Mouse (Mus musculus): ENCODE measurements around the gene Mrpl2. TPM values are rescaled to one million over a fixed set of nuclear protein-coding genes. Genes with fewer than 3 reads are reported as not detected.

The Mrpl2 gene
- 49.3 and 50.2 TPM in 2 replicates for polyA plus RNA-seq (2011; ENCODE audit: insufficient read depth, insufficient read length, low replicate concordance, missing spikeins)

DNA sequence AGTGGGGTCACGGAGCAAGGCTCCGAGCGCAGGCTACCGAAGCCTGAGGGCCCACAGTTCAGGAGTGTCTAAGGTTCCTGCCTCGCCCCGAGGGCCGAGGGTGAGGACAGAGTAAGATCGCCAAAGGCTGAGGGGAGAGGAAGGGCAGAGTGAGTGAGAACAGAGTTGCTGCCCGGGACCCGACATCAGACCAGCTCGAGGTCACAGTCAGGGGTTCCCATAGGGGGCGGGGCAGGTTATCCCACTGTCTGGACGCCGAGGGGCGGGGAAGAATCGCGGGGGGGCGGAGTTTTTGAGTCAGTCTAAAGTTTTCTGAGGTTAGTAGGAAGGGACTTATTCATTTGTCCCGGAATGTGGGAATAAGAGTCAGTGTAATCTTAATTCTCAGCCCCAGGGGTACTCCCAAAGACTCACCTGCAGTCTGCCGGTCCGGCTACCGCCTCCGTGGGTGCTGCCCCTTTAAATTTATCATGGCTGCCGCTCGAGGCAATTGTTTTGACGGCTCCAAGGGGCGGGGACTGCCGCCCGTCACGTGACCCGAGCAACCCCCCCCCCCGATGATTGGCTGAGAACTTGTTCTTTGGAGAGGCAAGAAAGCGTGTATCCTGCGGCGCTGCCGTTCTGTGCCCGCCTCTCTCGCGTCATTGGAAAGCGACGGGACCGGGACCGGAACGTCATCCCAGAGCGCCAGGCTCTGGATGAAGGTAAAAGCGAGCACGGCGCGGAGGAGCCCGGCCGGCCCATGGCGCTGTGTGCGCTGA is at the start of gene Mrpl2, which contains the start of gene Klc4:
Gene Mrpl2, plus strand, starts transcription at position 669 of the 761 bp plus-strand sequence.
Gene Klc4, minus strand, starts transcription at position 462 of the 761 bp plus-strand sequence.
- H3K4me1 ChIP-seq (ENCODE audit: control insufficient read depth, insufficient read depth, low read length), result peaks cover 2% of the 10 kb centered on the region; the same call in 1 of the 2 replicates
- peak within 1 kb of the TSS; percentile 99 for H3K4me3 ChIP-seq (replicated peaks; ENCODE audit: control insufficient read depth, low read depth, low read length)
- peak; percentile 87; the same call in 1 of the 2 replicates for TF ChIP-seq POLR2A (IDR thresholded peaks at IDR 0.05; ENCODE audit: borderline replicate concordance, control insufficient read depth, low read depth, low read length)
- TF ChIP-seq CTCF (IDR thresholded peaks at IDR 0.05; ENCODE audit: control insufficient read depth, insufficient read depth, low read length), result no peak
- peak within 1 kb of the TSS; percentile 85 for H3K27ac ChIP-seq (ENCODE audit: control insufficient read depth, insufficient read depth, low read depth, low read length, poor library complexity)
- under 1% methylated on average over 53 of the region's 53 CpGs for WGBS

DNA sequence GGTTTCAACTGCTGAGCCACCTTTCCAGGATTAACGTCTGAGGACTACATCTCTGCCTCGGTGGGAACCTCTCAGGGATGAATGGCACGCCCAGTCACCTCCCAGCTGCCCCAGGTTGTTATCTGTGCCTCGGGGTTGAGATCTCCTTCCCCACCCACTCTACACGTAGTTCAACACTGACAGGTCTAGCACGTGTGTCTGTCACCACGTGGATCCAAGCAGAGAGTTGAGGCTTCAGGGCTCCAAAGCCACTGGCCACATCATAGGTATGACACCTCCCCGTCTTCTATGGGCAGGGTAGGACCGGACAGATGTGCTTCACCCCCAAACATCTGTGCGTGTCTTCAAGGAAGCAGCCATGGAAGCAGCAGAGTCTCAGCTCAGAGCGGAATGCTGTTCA is 48.1 kb upstream of the Mrpl2 start:
- no peak overlapping the region for H3K4me3 ChIP-seq (replicated peaks; ENCODE audit: control insufficient read depth, low read depth, low read length)
- TF ChIP-seq POLR2A (IDR thresholded peaks at IDR 0.05; ENCODE audit: borderline replicate concordance, control insufficient read depth, low read depth, low read length) (no peak), CTCF (IDR thresholded peaks at IDR 0.05; ENCODE audit: control insufficient read depth, insufficient read depth, low read length) (no peak)
- H3K27ac ChIP-seq (ENCODE audit: control insufficient read depth, insufficient read depth, low read depth, low read length, poor library complexity), result no peak overlapping the region
- no peaks in the 10 kb centered on the region; the same call in 1 of the 2 replicates for H3K4me1 ChIP-seq (ENCODE audit: control insufficient read depth, insufficient read depth, low read length)
- WGBS, result 79% methylated on average over 11 of the region's 11 CpGs

DNA sequence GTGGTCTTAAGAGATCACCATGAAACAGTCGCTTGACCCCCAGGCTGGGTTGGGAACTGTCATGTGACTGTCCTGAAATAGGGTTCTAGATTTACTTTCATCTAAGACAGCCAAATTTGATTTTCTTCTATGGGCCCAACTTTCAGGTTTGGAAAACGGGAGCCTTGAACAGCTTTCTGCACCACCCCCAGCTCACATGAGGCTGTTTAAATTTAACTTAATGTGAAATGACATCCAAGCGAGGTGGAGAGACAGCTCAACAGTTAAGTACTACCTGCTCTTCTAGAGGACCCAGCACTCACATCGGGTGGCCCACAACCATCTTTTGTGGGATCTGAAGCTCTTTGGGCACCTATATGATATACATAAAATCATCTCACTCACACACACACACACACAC is 47.1 kb upstream of the Mrpl2 start:
- TF ChIP-seq CTCF (IDR thresholded peaks at IDR 0.05; ENCODE audit: control insufficient read depth, insufficient read depth, low read length), result no peak
- TF ChIP-seq POLR2A (IDR thresholded peaks at IDR 0.05; ENCODE audit: borderline replicate concordance, control insufficient read depth, low read depth, low read length), result no peak
- WGBS, result 73% methylated on average over 4 of the region's 4 CpGs
- Histone ChIP-seq H3K4me1 (ENCODE audit: control insufficient read depth, insufficient read depth, low read length) (no peaks in the 10 kb centered on the region; the same call in 1 of the 2 replicates), H3K4me3 (replicated peaks; ENCODE audit: control insufficient read depth, low read depth, low read length) (no peak overlapping the region), H3K27ac (ENCODE audit: control insufficient read depth, insufficient read depth, low read depth, low read length, poor library complexity) (no peak overlapping the region)

DNA sequence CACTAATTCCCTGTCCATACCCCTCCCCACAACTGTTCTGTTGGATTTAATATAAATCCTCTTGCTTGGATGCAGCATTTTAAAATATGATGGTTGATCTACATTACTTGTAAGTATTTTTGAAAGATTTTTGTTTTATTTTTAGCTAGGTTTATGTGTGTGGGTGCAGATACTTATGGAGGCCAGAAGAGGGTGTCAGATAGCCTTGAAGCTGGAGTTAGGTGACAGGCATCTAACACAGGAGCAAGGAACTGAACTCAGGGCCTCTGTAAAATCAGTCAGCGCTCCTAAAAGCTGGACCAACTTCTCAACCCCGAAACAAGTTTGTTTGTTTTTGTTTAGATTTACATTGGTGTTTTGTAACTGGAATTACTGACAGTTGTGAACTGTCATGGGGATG is 45.5 kb upstream of the Mrpl2 start:
- TF ChIP-seq POLR2A (IDR thresholded peaks at IDR 0.05; ENCODE audit: borderline replicate concordance, control insufficient read depth, low read depth, low read length) (no peak), CTCF (IDR thresholded peaks at IDR 0.05; ENCODE audit: control insufficient read depth, insufficient read depth, low read length) (no peak)
- 77% methylated on average over 2 of the region's 2 CpGs for WGBS
- no peak overlapping the region for H3K4me3 ChIP-seq (replicated peaks; ENCODE audit: control insufficient read depth, low read depth, low read length)
- no peak overlapping the region for H3K27ac ChIP-seq (ENCODE audit: control insufficient read depth, insufficient read depth, low read depth, low read length, poor library complexity)
- no peaks in the 10 kb centered on the region; the same call in 1 of the 2 replicates for H3K4me1 ChIP-seq (ENCODE audit: control insufficient read depth, insufficient read depth, low read length)

DNA sequence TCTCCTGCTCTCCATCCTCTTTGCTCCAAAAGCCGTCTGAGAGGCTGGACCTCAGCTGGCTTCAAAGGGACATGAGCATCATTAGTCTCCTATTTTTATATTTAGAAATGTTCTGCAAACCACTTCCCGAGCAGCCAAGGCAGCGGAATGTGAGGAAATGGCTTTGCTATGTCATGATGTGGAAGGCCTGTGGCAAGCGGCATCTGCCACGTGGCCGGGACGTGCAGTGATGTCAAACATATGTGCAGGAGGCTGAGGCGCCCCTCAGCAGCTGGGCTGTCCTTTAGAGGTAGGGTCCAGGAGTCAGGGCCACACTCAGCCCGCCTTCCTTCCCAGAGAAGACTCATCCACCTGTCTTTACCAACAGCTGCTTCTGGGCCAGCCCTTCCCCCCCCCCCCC is 43.8 kb upstream of the Mrpl2 start:
- Histone ChIP-seq H3K27ac (ENCODE audit: control insufficient read depth, insufficient read depth, low read depth, low read length, poor library complexity) (no peak overlapping the region), H3K4me1 (ENCODE audit: control insufficient read depth, insufficient read depth, low read length) (no peaks in the 10 kb centered on the region; the same call in 1 of the 2 replicates), H3K4me3 (replicated peaks; ENCODE audit: control insufficient read depth, low read depth, low read length) (no peak overlapping the region)
- WGBS, result 9% methylated on average over 9 of the region's 9 CpGs
- no peak; the same call in 1 of the 2 replicates for TF ChIP-seq POLR2A (IDR thresholded peaks at IDR 0.05; ENCODE audit: borderline replicate concordance, control insufficient read depth, low read depth, low read length)
- TF ChIP-seq CTCF (IDR thresholded peaks at IDR 0.05; ENCODE audit: control insufficient read depth, insufficient read depth, low read length), result no peak

DNA sequence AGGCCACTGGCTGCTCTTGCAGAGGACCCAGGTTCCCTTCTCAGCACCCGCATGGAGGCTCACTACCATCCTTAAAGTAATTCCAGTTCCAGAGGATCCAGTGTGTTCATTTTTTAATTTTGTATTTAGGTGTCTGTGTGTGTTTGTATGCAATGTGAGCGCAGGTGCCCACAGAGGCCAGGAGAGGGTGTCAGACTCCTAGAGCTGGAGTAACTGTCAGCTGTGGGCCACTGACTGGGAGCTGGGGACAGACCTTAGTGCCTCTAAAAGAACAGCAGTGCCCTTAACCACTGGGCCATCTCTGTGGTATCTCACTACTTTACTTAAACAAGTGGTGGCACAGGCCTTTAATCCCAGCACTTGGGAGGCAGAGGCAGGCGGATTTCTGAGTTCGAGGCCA is 42.8 kb upstream of the Mrpl2 start:
- 89% methylated on average over 4 of the region's 4 CpGs for WGBS
- Histone ChIP-seq H3K27ac (ENCODE audit: control insufficient read depth, insufficient read depth, low read depth, low read length, poor library complexity) (no peak overlapping the region), H3K4me3 (replicated peaks; ENCODE audit: control insufficient read depth, low read depth, low read length) (no peak overlapping the region)

DNA sequence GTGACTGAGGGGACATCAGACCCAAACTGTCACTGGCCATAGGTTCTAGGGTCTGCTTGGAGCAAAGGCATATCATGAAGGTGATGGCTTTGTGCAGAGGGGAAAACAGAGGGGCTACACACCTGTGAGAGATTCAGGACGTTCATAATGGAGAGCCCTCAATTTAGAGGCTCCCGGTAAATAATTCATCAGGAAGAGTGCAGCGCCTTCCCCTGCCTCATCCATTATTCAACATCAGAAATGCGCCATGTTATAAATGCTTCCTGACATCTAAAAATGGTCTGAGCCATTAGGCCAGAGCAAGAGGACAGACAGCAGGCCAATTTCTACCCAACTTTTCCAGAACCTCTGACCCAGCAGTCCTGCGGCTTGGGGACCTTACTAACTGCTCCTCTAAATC is 40.9 kb upstream of the Mrpl2 start:
- WGBS, result 88% methylated on average over 5 of the region's 5 CpGs
- H3K4me3 ChIP-seq (replicated peaks; ENCODE audit: control insufficient read depth, low read depth, low read length), result no peak overlapping the region
- H3K4me1 ChIP-seq (ENCODE audit: control insufficient read depth, insufficient read depth, low read length), result no peaks in the 10 kb centered on the region; the same call in 1 of the 2 replicates
- no peak overlapping the region for H3K27ac ChIP-seq (ENCODE audit: control insufficient read depth, insufficient read depth, low read depth, low read length, poor library complexity)
- TF ChIP-seq CTCF (IDR thresholded peaks at IDR 0.05; ENCODE audit: control insufficient read depth, insufficient read depth, low read length) (no peak), POLR2A (IDR thresholded peaks at IDR 0.05; ENCODE audit: borderline replicate concordance, control insufficient read depth, low read depth, low read length) (no peak)

More for the DNA sequence above, 42.8 kb upstream of the Mrpl2 start:
- H3K4me1 ChIP-seq (ENCODE audit: control insufficient read depth, insufficient read depth, low read length), result no peaks in the 10 kb centered on the region; the same call in 1 of the 2 replicates
- TF ChIP-seq CTCF (IDR thresholded peaks at IDR 0.05; ENCODE audit: control insufficient read depth, insufficient read depth, low read length), result no peak

DNA sequence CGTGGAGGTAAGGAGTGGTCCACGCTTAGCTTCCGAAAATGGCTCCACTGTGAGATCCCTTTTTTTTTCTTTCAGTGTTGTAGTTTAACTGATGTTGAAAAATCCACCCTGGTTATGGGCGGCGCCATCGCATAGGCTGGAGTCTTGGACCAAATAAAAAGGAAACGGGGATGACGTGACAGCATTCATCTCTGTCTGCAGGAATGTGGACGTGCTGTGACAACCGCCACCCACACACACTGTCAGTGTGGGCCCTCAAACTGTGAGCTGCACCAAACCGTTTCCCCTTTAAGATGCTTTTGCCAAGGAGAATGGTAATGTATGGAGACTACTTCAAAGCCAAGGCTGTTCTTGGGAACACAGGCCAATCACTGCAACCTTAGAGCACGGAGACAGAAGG is 40.0 kb upstream of the Mrpl2 start:
- 82% methylated on average over 12 of the region's 12 CpGs for WGBS
- H3K27ac ChIP-seq (ENCODE audit: control insufficient read depth, insufficient read depth, low read depth, low read length, poor library complexity), result no peak overlapping the region
- no peaks in the 10 kb centered on the region; the same call in 1 of the 2 replicates for H3K4me1 ChIP-seq (ENCODE audit: control insufficient read depth, insufficient read depth, low read length)

More for the DNA sequence above, 40.0 kb upstream of the Mrpl2 start:
- no peak overlapping the region for H3K4me3 ChIP-seq (replicated peaks; ENCODE audit: control insufficient read depth, low read depth, low read length)
- TF ChIP-seq POLR2A (IDR thresholded peaks at IDR 0.05; ENCODE audit: borderline replicate concordance, control insufficient read depth, low read depth, low read length) (no peak), CTCF (IDR thresholded peaks at IDR 0.05; ENCODE audit: control insufficient read depth, insufficient read depth, low read length) (no peak)
